Mouse (Mus musculus) kidney, adult 9 months (tissue): ENCODE data around the gene Calm5.
"Not testable (repeated sequence)": the region's sequence is repeated elsewhere in the genome, so short reads cannot be mapped to it uniquely, and the experiment has no call there.

Source experiments
- DNase-seq: peaks from one replicate; pipeline ENCODE4 v3.0.0; 2022

Gene Calm5

DNA sequence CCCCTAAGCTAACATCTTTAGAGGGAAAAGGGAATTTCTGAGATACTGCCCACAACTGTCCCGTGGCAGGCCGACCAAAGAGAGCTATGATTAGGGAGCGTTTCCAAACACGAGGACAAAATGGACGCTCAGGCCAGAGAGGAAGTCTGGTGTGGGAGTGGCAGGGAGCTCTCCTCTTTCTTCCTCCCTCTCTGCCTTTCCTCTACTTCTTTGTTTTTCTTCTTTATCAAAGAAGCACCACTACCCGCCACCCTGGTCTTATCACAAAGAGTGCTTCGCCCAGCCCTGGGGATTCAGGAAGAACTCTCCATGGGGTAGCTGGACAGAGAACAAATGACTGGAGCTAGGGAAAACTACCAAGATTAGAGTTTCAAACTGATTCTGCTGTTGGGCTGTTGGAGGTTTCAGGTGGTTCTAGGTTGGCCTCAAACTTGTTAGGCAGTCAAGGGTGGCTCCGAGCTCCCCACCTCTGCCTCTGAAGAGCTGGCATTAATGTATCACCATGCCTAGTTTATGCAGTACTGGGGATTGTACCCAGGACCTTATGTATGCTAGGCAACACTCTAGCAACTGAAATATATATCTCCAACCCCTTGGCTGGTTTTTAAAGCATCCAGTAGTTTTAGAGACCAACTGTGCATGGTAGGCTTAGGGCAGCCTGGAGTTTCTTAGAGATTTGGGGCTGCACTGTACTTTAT lies 12.5 kb downstream of the Calm5 start:
- no peak for DNase-seq

DNA sequence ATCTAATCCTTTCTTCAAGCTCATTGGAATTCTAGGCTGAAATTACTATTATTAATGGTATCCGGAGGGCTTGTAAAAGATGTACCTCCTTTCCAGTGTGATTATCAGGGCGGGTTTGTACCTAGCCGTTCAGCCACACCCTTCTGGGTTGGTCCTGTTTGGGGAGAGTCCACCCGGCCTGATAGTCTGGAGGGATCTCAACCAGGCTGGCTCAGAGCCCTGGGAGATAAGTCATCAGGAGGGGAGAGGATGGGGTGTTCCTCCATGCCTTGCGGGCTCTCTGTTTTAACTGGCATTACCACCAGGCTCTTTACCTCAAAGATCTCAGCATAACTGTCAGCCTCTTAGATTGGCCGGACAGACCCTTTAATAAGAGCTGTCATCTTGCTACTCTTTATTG lies 13.2 kb downstream of the Calm5 start:
- no peak for DNase-seq

DNA sequence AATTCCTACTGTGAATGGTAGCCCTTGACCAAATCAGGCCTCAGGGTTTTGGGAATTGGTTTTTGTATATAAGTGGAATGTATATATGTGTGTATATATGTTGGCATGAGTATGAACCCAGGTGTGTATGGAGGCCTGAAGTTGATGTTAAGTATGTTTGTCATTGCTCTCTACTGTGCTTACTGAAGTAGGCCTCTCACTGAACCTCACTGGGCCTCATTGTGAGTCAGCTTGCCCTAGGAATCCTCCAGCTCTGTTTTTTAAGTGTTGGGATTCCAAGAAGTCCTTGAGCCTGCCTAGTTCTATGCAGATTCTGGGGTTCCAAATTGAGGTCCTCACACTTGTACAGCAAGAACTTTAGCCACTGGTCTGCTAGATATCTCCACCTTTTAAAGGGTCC lies 15.9 kb downstream of the Calm5 start:
- DNase-seq: no peak

DNA sequence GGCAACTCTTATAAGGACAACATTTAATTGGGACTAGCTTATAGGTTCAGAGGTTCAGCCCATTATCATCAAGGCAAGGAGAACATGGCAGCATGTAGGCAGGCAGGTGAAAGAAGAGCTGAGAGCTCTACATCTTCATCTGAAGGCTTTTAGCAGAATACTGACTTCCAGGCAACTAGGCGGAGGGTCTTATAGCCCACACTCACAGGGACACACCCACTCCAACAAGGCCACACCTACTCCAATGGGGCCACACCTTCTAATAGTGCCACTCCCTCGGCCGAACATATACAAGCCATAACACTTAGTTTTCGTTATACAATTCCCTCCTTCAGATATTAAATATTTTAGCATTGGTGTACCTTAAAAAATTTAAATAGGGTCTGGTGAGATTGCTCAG lies 18.9 kb downstream of the Calm5 start:
- no peak for DNase-seq

DNA sequence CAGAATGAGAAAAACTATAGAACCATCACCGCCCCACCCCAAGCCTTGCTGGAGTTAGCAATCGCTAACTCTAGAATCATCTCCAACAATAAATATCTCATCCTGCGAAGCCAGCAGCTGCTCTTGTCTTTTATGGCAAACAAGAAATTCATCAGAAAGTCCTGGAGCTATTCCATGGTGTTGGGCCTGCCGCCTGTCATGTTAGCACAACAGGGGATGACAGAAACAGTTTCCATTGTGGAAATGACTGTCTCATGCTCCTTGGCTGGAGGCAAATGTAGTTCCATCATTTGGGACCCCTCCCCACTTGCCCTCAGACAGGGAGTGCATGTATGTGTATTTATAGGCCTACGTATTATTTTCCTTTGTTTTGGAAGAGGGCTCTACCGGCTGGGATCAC lies 22.5 kb downstream of the Calm5 start:
- no peak for DNase-seq

DNA sequence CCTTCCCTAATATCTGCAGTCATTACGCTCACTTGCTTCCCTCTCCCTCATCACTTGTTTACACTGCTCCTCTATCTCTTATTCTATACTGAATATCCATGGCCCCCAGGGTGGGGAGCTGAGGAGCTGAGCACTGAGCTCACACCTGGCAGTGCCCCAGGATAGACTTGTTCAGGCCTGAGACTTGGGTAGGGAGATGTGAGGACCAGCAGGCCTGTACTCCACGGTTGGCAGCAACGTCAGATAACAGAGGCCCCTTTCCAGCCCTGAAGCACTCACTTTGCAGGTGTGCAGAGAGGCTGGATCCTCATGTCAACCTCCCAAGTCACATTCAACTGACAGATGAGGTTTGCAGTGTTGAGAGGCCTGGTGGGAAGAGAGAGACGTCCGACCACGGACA lies 23.2 kb downstream of the Calm5 start:
- no peak for DNase-seq

DNA sequence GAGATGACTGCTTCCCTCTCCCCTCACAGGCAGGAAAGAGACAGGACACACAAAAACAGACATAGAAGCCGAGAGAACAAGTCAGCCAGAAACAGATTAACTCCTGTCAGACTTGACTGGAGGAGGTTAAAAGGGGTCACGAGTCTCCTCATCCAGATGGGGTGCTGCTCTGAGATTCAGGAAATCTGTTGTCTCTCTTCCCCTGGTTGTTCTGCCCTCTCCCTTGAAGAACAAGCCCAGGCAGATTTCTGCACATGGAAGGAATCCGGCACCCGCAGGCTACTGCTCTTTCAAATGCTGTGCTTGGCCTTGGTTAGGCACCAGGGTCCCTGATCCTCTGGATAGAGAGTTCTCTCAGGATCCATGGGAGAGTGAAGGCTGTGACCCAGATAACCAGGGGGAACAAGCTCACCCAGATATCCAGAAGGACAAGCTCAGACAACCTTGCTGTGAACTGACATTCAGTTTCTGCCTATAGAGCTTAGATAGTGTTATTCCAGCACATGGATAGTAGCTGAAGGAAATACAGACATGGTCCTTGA lies 23.8 kb downstream of the Calm5 start:
- DNase-seq: no peak

DNA sequence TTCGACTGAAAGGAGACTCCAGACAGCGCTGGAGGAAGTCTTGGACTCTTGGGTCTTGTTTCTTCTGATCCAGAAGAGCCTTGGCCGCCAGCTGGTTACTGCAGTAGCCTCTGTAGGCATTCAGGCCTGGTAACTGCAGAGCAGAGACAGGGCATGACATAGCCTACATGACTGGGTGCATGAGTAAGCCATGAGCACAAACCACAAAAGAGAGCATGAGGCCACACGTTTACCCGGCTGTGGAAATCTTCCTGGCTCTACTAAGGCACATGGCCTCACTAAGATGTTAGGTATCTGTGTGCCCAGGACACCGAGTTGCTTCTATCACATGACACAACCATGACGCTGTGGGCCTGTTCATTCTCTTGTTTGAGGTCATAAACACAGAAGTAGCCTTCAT lies 32.7 kb downstream of the Calm5 start:
- no peak for DNase-seq

DNA sequence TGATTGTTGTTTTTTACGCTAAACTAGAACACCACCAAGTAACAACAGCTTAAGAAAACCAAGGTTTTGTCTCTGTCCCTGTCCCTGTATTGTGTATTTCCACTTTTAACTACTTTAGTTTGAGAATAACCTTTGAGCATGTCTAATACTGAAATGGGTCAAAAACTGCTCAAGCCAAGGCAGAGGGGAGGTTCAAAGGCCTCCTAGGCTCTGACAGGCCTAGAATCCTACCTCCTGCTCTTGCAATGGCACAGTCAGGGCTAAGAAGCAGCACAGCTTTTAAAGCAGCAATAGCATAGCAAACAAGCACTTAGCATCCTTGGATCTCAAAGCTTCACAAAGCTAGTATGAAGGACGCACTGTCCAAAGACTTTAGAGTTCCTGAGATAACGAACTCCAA lies 35.1 kb downstream of the Calm5 start:
- DNase-seq: peak; percentile 64

DNA sequence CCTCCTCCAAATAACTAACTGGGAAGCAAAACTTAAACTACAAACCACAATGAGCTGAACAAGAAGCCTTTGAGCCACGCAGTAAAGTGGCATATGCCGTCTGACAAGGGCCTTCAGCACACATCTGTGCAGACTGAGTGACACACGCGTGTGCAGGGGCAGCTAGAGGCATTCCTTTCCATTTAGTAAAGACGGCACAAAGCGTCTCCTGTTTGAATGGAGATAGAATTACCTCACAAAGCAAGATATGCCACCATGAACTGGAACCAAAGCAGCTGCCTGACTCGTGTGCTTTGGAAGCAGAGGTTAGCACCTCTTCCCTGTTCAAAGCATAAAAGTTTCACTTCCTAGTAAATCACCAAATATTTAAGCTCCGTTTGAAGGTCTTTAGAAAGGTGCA lies 36.1 kb downstream of the Calm5 start:
- DNase-seq: peak; percentile 35

DNA sequence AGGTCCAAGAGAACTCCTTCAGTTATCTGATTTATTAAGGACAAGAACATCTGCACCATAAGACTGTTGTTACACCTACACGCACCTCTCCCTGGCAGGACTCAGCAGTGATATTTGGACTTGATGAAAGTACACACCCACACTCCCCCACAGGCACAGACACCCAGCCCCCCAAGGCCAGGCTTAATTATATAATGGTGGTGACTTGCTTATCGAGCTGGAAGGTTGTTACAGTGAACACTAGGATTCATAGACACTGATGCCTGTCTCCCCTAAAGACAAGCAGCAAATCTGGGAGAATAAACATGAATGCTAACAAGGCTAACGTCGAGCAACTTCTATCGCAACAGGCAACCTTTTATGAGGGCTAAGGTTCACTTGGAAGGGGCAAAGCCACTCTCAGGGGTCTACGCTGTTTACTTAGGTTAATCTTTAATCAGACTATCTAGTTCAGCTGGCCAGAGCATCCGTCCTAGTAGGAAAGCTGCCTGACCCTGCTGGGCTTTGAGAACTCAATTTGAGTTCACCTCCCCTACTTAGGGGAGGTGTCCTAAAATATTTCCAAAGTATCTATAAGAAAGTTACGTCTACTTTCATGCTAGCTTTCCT lies 37.6 kb downstream of the Calm5 start:
- peak; percentile 87 for DNase-seq

DNA sequence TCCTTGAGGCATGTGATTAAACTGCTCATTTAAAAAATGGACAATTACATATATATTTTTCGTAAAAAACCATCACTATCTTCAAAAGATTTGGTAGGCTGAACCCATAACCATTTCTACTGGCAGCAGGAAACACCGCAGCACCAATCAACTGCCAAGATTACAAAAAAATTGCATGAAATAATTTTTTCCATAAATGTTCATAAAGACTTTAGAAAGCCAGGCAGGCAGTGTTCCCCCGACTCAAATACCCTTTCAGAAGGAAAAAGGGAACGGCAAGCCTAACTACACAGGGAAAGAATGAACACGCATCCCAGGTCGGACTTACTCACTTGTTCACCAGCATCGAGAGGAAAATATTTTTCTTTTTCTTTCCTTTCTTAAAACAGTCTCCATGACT lies 38.6 kb downstream of the Calm5 start:
- DNase-seq: no peak

DNA sequence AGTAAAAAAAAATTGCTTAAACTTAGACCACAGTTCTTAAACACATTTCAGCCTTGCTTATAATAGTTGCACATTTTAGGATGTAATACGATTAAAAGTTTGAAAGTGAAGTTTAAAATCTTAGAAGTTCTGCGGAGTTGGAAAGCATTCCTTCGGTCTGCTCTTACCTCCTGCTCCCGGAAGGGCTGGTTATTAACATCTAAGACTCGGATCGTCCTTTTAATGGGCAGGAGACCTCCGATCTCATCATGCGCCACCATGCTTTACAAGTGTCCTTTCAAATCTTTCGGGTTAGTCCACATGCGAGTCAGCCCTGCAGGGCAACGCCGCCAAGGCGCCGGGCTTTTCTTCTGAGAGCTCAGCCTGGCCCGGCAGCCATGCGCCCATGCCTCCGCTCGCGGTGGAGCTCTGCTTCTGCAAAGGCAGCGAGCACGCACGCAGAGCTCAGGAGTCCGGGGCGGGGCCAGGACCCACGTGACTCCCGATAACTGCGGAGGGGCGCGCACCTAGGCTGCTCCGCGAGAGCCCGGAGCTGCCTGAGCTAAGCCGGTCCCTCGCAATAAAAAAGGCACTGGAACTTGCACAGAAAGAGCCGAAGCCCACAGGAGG lies 39.3 kb downstream of the Calm5 start:
- peak; percentile 96 for DNase-seq

DNA sequence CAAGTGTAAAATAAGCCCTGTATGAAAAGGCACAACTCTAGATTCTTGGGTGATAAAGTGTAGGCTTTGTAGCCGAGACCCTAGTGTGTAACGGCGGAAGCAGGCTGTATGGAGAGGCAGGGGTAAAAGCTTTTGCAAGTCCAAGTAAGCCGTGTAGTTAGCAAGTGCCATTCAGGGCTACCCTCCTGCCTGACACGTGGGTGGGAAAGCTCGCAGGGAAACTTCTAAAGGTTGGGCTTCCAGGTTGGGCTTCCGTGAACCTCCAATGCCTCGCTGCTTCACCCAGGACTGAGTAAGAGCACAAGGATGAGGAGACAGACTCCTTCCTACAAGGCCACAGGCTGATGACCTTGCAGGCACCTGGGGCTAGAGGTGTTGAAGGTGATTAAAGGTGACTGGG lies 40.6 kb downstream of the Calm5 start:
- peak; percentile 39 for DNase-seq

DNA sequence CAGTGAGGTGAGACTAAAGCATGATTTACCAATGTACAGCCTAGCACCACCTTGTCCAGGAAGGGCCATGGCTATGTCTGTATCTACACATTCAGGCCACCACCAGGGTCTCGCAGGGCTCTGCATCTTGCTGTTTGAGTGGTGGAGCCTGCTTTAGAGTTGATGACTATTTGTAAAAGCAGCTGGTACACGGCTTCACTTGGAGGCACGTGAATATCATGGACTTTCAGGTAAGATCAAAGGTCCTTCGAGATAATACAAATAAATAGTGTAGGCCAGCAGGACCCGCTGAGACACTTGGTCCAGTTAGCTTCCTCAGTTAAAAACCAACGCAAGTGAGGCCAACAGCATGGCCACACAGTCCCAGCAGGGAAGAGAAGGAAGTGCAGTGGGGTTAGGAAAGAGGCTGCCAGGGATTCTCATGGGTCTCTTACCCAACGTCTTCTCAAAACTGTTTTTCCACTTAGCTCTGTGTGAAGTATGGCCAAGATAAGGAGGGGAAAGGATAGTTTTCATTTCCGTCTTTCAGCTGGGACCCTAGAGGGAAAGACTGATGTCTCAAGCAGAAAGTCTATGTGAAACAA lies 41.5 kb downstream of the Calm5 start:
- peak; percentile 45 for DNase-seq

DNA sequence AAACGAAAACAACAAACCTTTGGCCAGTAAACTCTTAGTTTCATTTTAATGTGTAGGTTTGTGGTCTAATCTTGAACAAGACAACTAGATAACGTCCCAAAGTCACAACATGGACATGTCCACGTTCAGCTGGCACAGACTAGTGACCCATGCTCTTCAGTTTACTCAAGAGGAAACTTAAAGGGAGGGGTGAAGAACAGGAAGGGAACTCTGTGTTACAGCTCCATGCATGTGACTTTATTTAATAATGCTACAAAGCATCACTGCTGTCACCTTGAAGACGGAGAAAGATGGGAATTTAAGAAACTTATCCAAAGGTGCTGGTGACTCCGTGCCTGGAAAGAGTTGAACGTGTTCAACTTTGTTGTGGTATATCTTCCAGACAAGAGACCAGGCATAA lies 42.1 kb downstream of the Calm5 start:
- DNase-seq: no peak

DNA sequence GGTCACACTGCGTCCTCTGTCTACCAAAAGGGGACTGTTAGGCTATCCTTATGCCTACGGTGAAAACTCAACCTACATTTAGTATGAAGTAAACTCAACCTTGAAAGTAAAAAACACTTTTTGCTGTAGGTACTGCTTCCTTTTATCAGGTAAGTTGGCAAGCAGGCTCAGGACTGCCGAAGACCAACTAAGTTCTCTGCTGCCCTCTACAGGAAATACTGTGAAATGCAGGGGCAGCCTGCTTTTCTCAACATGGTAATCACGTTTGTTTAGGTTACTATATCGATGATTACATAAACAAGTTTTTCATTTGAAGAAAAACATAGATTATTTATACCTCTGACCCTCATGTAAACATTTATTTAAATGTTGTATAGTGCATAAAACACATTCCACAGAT lies 42.9 kb downstream of the Calm5 start:
- DNase-seq: peak; percentile 89

DNA sequence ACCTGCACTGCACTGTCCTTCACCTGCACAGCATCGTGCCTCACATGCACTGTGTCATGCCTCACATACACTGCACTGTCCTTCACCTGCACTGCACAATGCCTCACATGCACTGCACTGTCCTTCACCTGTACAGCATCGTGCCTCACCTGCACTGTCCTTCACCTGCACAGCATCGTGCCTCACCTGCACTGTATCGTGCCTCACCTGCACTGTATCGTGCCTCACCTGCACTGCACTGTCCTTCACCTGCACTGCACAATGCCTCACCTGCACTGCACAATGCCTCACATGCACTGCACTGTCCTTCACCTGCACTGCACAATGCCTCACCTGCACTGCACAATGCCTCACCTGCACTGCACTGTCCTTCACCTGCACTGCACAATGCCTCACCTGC lies 44.2 kb downstream of the Calm5 start:
- DNase-seq: not testable (repeated sequence)

DNA sequence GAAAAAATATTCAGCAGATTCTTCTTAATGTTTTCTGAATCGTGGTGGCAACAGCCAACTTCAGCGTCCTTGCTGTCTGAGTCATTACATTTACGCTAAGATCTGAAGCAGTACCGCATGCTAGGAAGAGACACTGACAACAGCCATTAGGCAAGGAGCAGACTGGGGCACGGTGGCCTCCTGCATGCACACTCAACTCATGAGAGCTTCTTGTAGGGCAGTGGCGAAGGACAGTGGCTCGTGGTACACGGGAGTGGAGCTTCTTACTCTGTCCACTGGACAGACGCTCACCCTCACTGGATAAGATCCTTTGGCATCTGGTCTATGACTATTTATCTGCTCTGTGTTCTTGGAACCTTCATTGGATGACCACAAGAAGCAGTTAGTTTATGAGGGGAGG lies 45.3 kb downstream of the Calm5 start:
- DNase-seq: no peak
